Mouse (Mus musculus): ENCODE measurements at regions not wholly inside any gene's neighbourhood (a gene's known extent, or its start where the extent isn't known, plus 50 kb on each side); places are given as distances from the start of the nearest gene placed in this dataset.

DNA sequence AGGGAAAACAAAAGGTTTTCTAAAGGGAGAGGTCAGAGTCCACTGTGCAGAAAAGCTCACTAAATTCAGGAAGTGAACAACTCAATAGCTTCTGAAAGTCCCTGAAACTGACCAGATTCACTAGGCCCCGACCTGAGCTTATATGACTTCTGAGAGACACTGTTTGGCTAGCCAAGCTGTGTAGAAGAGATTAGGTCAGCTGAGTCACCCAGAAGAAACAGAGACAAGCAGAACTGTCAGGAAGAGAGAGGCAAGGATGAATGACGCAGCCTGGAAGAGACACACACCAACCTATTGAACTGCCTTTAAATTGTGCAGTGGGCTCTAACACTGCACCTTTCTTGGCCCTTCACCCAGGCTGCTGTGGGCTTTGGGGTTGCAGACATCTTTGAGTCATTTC, 230.4 kb downstream of the Gm21750 start:
- no peaks in the 10 kb centered on the region for H3K36me3 ChIP-seq (replicated peaks)
- H3K4me1 ChIP-seq = no peaks in the 10 kb centered on the region
- H3K27ac ChIP-seq = no peak overlapping the region
- no peak overlapping the region for H3K4me3 ChIP-seq (replicated peaks)
- ATAC-seq (ENCODE audit: low FRiP score) = no peak
- no peaks in the 10 kb centered on the region for H3K27me3 ChIP-seq
- no peak overlapping the region for H3K4me2 ChIP-seq
- no peaks in the 10 kb centered on the region for H3K9me3 ChIP-seq
- WGBS = 79% methylated on average over 2 of the region's 2 CpGs
- H3K9ac ChIP-seq = no peak overlapping the region

DNA sequence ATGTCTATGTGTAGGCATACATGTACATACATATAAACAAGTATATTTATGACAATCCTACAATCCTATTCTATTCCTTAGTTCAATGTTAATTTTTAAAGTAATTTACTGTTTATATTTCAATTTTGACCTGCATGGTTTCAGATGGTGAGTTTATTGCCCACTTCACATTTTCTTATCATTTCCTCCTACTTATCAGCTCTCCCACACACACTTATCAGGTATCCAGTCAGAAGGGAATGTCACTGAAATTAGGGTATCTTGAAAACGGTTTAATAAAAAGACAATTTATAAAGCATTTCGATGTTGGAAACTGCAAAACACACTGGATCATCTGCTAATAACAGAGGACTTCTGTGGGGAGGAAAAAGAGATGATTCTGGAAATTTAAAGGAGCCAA, 233.8 kb downstream of the Gm21750 start:
- Histone ChIP-seq H3K4me2 (no peak overlapping the region), H3K36me3 (replicated peaks) (no peaks in the 10 kb centered on the region), H3K27me3 (no peaks in the 10 kb centered on the region), H3K9me3 (no peaks in the 10 kb centered on the region), H3K4me1 (no peaks in the 10 kb centered on the region), H3K4me3 (replicated peaks) (no peak overlapping the region), H3K27ac (no peak overlapping the region), H3K9ac (no peak overlapping the region)
- no peak for ATAC-seq (ENCODE audit: low FRiP score)
- 86% methylated on average over 2 of the region's 2 CpGs for WGBS

- no peak overlapping the region for H3K4me2 ChIP-seq
- no peak overlapping the region for H3K27ac ChIP-seq
- no peak overlapping the region for H3K9ac ChIP-seq
- H3K4me3 ChIP-seq (replicated peaks) = no peak overlapping the region
- WGBS = 79% methylated on average over 3 of the region's 3 CpGs
- no peaks in the 10 kb centered on the region for H3K9me3 ChIP-seq
- no peaks in the 10 kb centered on the region for H3K27me3 ChIP-seq
- no peaks in the 10 kb centered on the region for H3K4me1 ChIP-seq
- no peak for ATAC-seq (ENCODE audit: low FRiP score)
- H3K36me3 ChIP-seq (replicated peaks) = no peaks in the 10 kb centered on the region
Observed at GRCm38 (mm10) chr14:73895266-73895665, 234.2 kb downstream of the Gm21750 start.

GRCm38 (mm10) chr14:73899078-73899477, 238.1 kb downstream of the Gm21750 start:
- Histone ChIP-seq H3K27me3 (no peaks in the 10 kb centered on the region), H3K4me1 (no peaks in the 10 kb centered on the region), H3K36me3 (replicated peaks) (no peaks in the 10 kb centered on the region), H3K9ac (no peak overlapping the region), H3K9me3 (no peaks in the 10 kb centered on the region), H3K27ac (no peak overlapping the region), H3K4me2 (no peak overlapping the region), H3K4me3 (replicated peaks) (no peak overlapping the region)
- ATAC-seq (ENCODE audit: low FRiP score) = no peak

- H3K9ac ChIP-seq = no peak overlapping the region
- no peaks in the 10 kb centered on the region for H3K27me3 ChIP-seq
- WGBS = 94% methylated on average over 6 of the region's 6 CpGs
- no peak overlapping the region for H3K4me3 ChIP-seq (replicated peaks)
- H3K4me2 ChIP-seq = no peak overlapping the region
- H3K4me1 ChIP-seq = no peaks in the 10 kb centered on the region
- no peak for ATAC-seq (ENCODE audit: low FRiP score)
- H3K9me3 ChIP-seq = no peaks in the 10 kb centered on the region
- no peak overlapping the region for H3K27ac ChIP-seq
- no peaks in the 10 kb centered on the region for H3K36me3 ChIP-seq (replicated peaks)
Observed at GRCm38 (mm10) chr14:73902085-73902713, 241.2 kb downstream of the Gm21750 start.

DNA sequence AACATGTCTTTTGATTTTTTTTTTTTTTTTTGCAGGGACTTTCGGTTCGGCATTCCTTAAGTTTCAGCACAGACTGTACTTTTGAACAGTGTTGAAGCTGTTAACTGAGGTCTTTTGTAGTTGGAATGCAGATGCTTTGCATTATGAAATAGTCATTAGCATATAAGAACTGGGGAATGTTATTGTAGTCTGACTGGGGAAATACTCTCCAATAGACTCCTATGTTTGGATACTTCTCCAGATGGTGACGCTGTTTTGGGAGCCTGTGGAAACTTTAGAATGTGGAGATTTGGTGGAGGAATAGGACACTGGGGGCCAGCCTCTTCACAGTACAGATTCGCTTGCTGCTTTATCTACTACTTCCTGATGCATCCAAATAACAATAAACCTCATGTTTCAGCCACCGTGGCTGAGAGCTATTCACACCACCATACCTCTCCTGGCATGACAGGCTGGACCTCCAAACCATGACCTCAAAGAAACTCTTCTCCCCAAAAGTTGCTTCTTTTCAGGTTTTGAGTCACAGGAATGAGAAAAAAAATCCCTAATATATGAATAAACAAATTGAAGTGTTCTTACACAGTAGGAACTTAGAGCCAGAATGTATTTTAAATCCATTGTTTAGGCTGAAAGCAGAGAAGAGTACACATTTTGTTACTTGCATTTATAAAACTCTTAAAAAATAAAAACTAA, 252.9 kb downstream of the Gm21750 start:
- H3K9me3 ChIP-seq = no peaks in the 10 kb centered on the region
- H3K9ac ChIP-seq = no peak overlapping the region
- WGBS = 66% methylated on average over 5 of the region's 5 CpGs
- no peak overlapping the region for H3K27ac ChIP-seq
- H3K4me1 ChIP-seq = no peaks in the 10 kb centered on the region
- no peaks in the 10 kb centered on the region for H3K27me3 ChIP-seq
- ATAC-seq (ENCODE audit: low FRiP score) = no peak
- H3K4me3 ChIP-seq (replicated peaks) = no peak overlapping the region
- no peak overlapping the region for H3K4me2 ChIP-seq
- H3K36me3 ChIP-seq (replicated peaks) = no peaks in the 10 kb centered on the region

GRCm38 (mm10) chr14:73915990-73916389, 255.0 kb downstream of the Gm21750 start:
- Histone ChIP-seq H3K9ac (no peak overlapping the region), H3K27ac (no peak overlapping the region), H3K27me3 (no peaks in the 10 kb centered on the region), H3K36me3 (replicated peaks) (no peaks in the 10 kb centered on the region), H3K4me3 (replicated peaks) (no peak overlapping the region), H3K9me3 (no peaks in the 10 kb centered on the region), H3K4me2 (no peak overlapping the region), H3K4me1 (no peaks in the 10 kb centered on the region)
- ATAC-seq (ENCODE audit: low FRiP score) = no peak

GRCm38 (mm10) chr14:73931095-73931494, 270.1 kb downstream of the Gm21750 start:
- Histone ChIP-seq H3K9me3 (no peaks in the 10 kb centered on the region), H3K4me3 (replicated peaks) (no peak overlapping the region), H3K4me1 (no peaks in the 10 kb centered on the region), H3K9ac (no peak overlapping the region), H3K36me3 (replicated peaks) (no peaks in the 10 kb centered on the region), H3K27me3 (no peaks in the 10 kb centered on the region), H3K4me2 (no peak overlapping the region), H3K27ac (no peak overlapping the region)
- 76% methylated on average over 2 of the region's 2 CpGs for WGBS
- ATAC-seq (ENCODE audit: low FRiP score) = no peak

DNA sequence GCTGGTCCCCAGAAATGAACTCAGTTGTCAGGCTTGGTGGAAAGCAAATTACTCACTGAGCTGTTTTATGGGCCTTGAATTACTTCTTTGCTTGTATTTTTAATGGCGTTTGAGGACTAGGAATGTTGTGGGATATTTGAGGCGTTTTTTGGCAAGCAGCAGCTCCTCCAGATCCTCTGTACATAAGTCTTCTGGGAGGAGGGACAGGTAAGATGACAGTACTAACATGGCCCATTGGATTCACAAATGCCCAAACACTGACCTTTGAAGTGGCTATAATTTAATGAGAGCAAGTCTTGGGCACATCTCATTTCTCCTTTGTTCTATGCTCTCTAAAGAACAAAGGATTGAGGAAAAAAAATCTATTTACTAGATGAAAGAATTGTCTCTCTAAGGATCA, 286.3 kb downstream of the Gm21750 start:
- Histone ChIP-seq H3K9ac (no peak overlapping the region), H3K27ac (no peak overlapping the region), H3K36me3 (replicated peaks) (no peaks in the 10 kb centered on the region), H3K27me3 (no peaks in the 10 kb centered on the region), H3K9me3 (no peaks in the 10 kb centered on the region), H3K4me2 (no peak overlapping the region), H3K4me1 (no peaks in the 10 kb centered on the region), H3K4me3 (replicated peaks) (no peak overlapping the region)
- ATAC-seq (ENCODE audit: low FRiP score) = no peak
- 82% methylated on average over 2 of the region's 2 CpGs for WGBS

GRCm38 (mm10) chr14:73952511-73952910, 291.5 kb downstream of the Gm21750 start:
- Histone ChIP-seq H3K27me3 (no peaks in the 10 kb centered on the region), H3K9ac (no peak overlapping the region), H3K4me1 (no peaks in the 10 kb centered on the region), H3K4me3 (replicated peaks) (no peak overlapping the region), H3K27ac (no peak overlapping the region), H3K4me2 (no peak overlapping the region), H3K36me3 (replicated peaks) (no peaks in the 10 kb centered on the region), H3K9me3 (no peaks in the 10 kb centered on the region)
- ATAC-seq (ENCODE audit: low FRiP score) = no peak
- 88% methylated on average over 4 of the region's 4 CpGs for WGBS

- Histone ChIP-seq H3K36me3 (replicated peaks) (no peaks in the 10 kb centered on the region), H3K4me1 (no peaks in the 10 kb centered on the region), H3K9ac (no peak overlapping the region), H3K27me3 (no peaks in the 10 kb centered on the region), H3K4me3 (replicated peaks) (no peak overlapping the region), H3K4me2 (no peak overlapping the region), H3K27ac (no peak overlapping the region), H3K9me3 (no peaks in the 10 kb centered on the region)
- no peak for ATAC-seq (ENCODE audit: low FRiP score)
- WGBS = 60% methylated on average over 1 of the region's 1 CpGs
Observed at GRCm38 (mm10) chr14:73978694-73979093, 317.7 kb downstream of the Gm21750 start.

- ATAC-seq (ENCODE audit: low FRiP score) = no peak
Observed at GRCm38 (mm10) chr14:73996229-73996628, 335.2 kb downstream of the Gm21750 start.

GRCm38 (mm10) chr14:73997796-73998195, 336.8 kb downstream of the Gm21750 start:
- H3K27me3 ChIP-seq = no peaks in the 10 kb centered on the region
- no peak for ATAC-seq (ENCODE audit: low FRiP score)

More at GRCm38 (mm10) chr14:73996229-73996628, 335.2 kb downstream of the Gm21750 start:
- Histone ChIP-seq H3K4me1 (no peaks in the 10 kb centered on the region), H3K9ac (no peak overlapping the region), H3K27me3 (no peaks in the 10 kb centered on the region), H3K4me3 (replicated peaks) (no peak overlapping the region), H3K27ac (no peak overlapping the region), H3K9me3 (no peaks in the 10 kb centered on the region), H3K4me2 (no peak overlapping the region), H3K36me3 (replicated peaks) (no peaks in the 10 kb centered on the region)
- 91% methylated on average over 4 of the region's 4 CpGs for WGBS

More at GRCm38 (mm10) chr14:73997796-73998195, 336.8 kb downstream of the Gm21750 start:
- no peak overlapping the region for H3K4me2 ChIP-seq
- 92% methylated on average over 2 of the region's 2 CpGs for WGBS
- no peaks in the 10 kb centered on the region for H3K36me3 ChIP-seq (replicated peaks)
- H3K4me1 ChIP-seq = no peaks in the 10 kb centered on the region
- H3K9ac ChIP-seq = no peak overlapping the region
- no peak overlapping the region for H3K4me3 ChIP-seq (replicated peaks)
- no peaks in the 10 kb centered on the region for H3K9me3 ChIP-seq
- no peak overlapping the region for H3K27ac ChIP-seq

Measured in forebrain, embryonic 12.5 days (tissue).